Mouse (Mus musculus) embryonic facial prominence, embryonic 10.5 days (tissue): ENCODE measurements around the gene Ric8a. TPM values are rescaled to one million over a fixed set of nuclear protein-coding genes. Genes with fewer than 3 reads are reported as not detected.
A peak's percentile ranks its signal among the peaks of the same experiment; 100 is the strongest.

ENCODE experiments used
- DNase-seq: peaks from one replicate; pipeline ENCODE4 v3.0.0-alpha.2; 2017; ENCODE audit warnings: low spot score
- H3K27ac ChIP-seq: fragments of 300-500 bp; sonication (generic); replicated peaks from 2 replicates; pipeline ENCODE4 v1.5.1; 2016; ENCODE audit warnings: mild to moderate bottlenecking
- H3K27me3 ChIP-seq: fragments of 300-500 bp; sonication (generic); replicated peaks from 2 replicates; pipeline ENCODE4 v1.6.1; 2016; ENCODE audit warnings: low read depth, mild to moderate bottlenecking; ENCODE audit not compliant: poor library complexity, severe bottlenecking
- H3K36me3 ChIP-seq: fragments of 300-500 bp; sonication (generic); replicated peaks from 2 replicates; pipeline ENCODE4 v1.6.1; 2016; ENCODE audit warnings: mild to moderate bottlenecking, moderate library complexity
- H3K4me1 ChIP-seq: fragments of 300-500 bp; sonication (generic); 2 replicates; pipeline ENCODE4 v1.6.1; 2016
- H3K4me3 ChIP-seq: fragments of 300-500 bp; sonication (generic); 2 replicates; pipeline ENCODE4 v1.5.1; 2016; ENCODE audit warnings: mild to moderate bottlenecking, moderate library complexity
- H3K9me3 ChIP-seq: fragments of 300-500 bp; sonication (generic); 2 replicates; pipeline ENCODE4 v1.6.1; 2016; ENCODE audit warnings: mild to moderate bottlenecking
- WGBS: fragments of 180-500 bp; shearing (Covaris S2); methylation state at CpG from one replicate; pipeline ENCODE4 v1.1.7; 2016; 5-methylcytosine and 5-hydroxymethylcytosine counted together
- polyA plus RNA-seq: library from polyadenylated mRNA; unstranded; fragments of >200 nt; fragmentation: Nextera tagmentation; extraction: Ambion mirVana; gene quantifications from 2 replicates; pipeline ENCODE4 v1.2.1, GENCODE M21; 2016

The Ric8a gene
- polyA plus RNA-seq, 1 experiment from 2014 or later = 57.7 TPM

- peaks cover 15% of the 10 kb centered on the region for H3K27me3 ChIP-seq
- H3K4me3 ChIP-seq = no peak overlapping the region
- H3K9me3 ChIP-seq = no peaks in the 10 kb centered on the region
- no peak for DNase-seq
- WGBS = 77% methylated on average over 2 of the region's 2 CpGs
- peaks cover 9% of the 10 kb centered on the region; the same call in 1 of the 2 replicates for H3K4me1 ChIP-seq
- no peak overlapping the region for H3K27ac ChIP-seq
- H3K36me3 ChIP-seq = no peaks in the 10 kb centered on the region
These were observed 21.0 kb upstream of the Ric8a start for GRCm38 (mm10) chr7:140835758-140836087.

- no peaks in the 10 kb centered on the region for H3K9me3 ChIP-seq
- WGBS = 85% methylated on average over 9 of the region's 9 CpGs
- no peak overlapping the region for H3K27ac ChIP-seq
- no peaks in the 10 kb centered on the region for H3K36me3 ChIP-seq
- no peak for DNase-seq
- peaks cover 23% of the 10 kb centered on the region for H3K27me3 ChIP-seq
- peaks cover 9% of the 10 kb centered on the region; the same call in 1 of the 2 replicates for H3K4me1 ChIP-seq
- no peak overlapping the region for H3K4me3 ChIP-seq
These were observed 20.3 kb upstream of the Ric8a start for GRCm38 (mm10) chr7:140836243-140837115.

- Histone ChIP-seq H3K27me3 (peaks cover 48% of the 10 kb centered on the region), H3K9me3 (no peaks in the 10 kb centered on the region), H3K36me3 (no peaks in the 10 kb centered on the region), H3K27ac (no peak overlapping the region), H3K4me1 (peaks cover 9% of the 10 kb centered on the region; the same call in 1 of the 2 replicates), H3K4me3 (no peak overlapping the region)
- DNase-seq = no peak
- WGBS = 65% methylated on average over 5 of the region's 5 CpGs
These were observed 17.2 kb upstream of the Ric8a start for GRCm38 (mm10) chr7:140839556-140839955.

- Histone ChIP-seq H3K36me3 (no peaks in the 10 kb centered on the region), H3K4me1 (peaks cover 10% of the 10 kb centered on the region), H3K27me3 (peaks cover 53% of the 10 kb centered on the region), H3K27ac (no peak overlapping the region), H3K9me3 (no peaks in the 10 kb centered on the region), H3K4me3 (no peak overlapping the region)
- 37% methylated on average over 19 of the region's 19 CpGs for WGBS
- no peak for DNase-seq
These were observed 15.7 kb upstream of the Ric8a start for GRCm38 (mm10) chr7:140840750-140841735.

GRCm38 (mm10) chr7:140843806-140844205 lies 13.0 kb upstream of the Ric8a start:
- 78% methylated on average over 7 of the region's 7 CpGs for WGBS
- Histone ChIP-seq H3K27ac (no peak overlapping the region), H3K4me1 (peaks cover 10% of the 10 kb centered on the region), H3K9me3 (no peaks in the 10 kb centered on the region), H3K4me3 (no peak overlapping the region), H3K27me3 (peaks cover 53% of the 10 kb centered on the region), H3K36me3 (no peaks in the 10 kb centered on the region)
- DNase-seq = no peak

GRCm38 (mm10) chr7:140844905-140845665 lies 11.7 kb upstream of the Ric8a start, which contains the start of gene Scgb1c1:
TSS of gene Scgb1c1 (plus strand) at chr7:140845547.
- H3K4me1 ChIP-seq = peaks cover 10% of the 10 kb centered on the region
- H3K4me3 ChIP-seq = no peak within 1 kb of the TSS
- DNase-seq = peak; percentile 90
- WGBS = 34% methylated on average over 14 of the region's 14 CpGs
- no peaks in the 10 kb centered on the region for H3K36me3 ChIP-seq
- no peaks in the 10 kb centered on the region for H3K9me3 ChIP-seq
- no peak within 1 kb of the TSS for H3K27ac ChIP-seq
- H3K27me3 ChIP-seq = peaks cover 44% of the 10 kb centered on the region

- Histone ChIP-seq H3K4me3 (no peak overlapping the region), H3K27ac (no peak overlapping the region), H3K9me3 (no peaks in the 10 kb centered on the region), H3K27me3 (peaks cover 38% of the 10 kb centered on the region), H3K4me1 (peaks cover 10% of the 10 kb centered on the region), H3K36me3 (no peaks in the 10 kb centered on the region)
- 54% methylated on average over 4 of the region's 4 CpGs for WGBS
- no peak for DNase-seq
These were observed 11.1 kb upstream of the Ric8a start for GRCm38 (mm10) chr7:140845683-140846082.

- no peak overlapping the region for H3K4me3 ChIP-seq
- DNase-seq = no peak
- H3K4me1 ChIP-seq = peaks cover 10% of the 10 kb centered on the region
- H3K27me3 ChIP-seq = peaks cover 28% of the 10 kb centered on the region
- no peak overlapping the region for H3K27ac ChIP-seq
- H3K9me3 ChIP-seq = no peaks in the 10 kb centered on the region
- peaks cover 4% of the 10 kb centered on the region for H3K36me3 ChIP-seq
- WGBS = 85% methylated on average over 10 of the region's 10 CpGs
These were observed 10.1 kb upstream of the Ric8a start for GRCm38 (mm10) chr7:140846676-140847075.

GRCm38 (mm10) chr7:140847755-140848580 lies 8.8 kb upstream of the Ric8a start, which contains the start of gene Odf3:
TSS of gene Odf3 (plus strand) at chr7:140847805.
- H3K4me3 ChIP-seq = no peak within 1 kb of the TSS
- H3K36me3 ChIP-seq = peaks cover 17% of the 10 kb centered on the region
- no peak within 1 kb of the TSS for H3K27ac ChIP-seq
- H3K27me3 ChIP-seq = peaks cover 16% of the 10 kb centered on the region; the same call in 1 of the 2 replicates
- H3K9me3 ChIP-seq = no peaks in the 10 kb centered on the region
- DNase-seq = no peak
- H3K4me1 ChIP-seq = peaks cover 10% of the 10 kb centered on the region
- 72% methylated on average over 11 of the region's 11 CpGs for WGBS

GRCm38 (mm10) chr7:140848591-140848990 lies 8.2 kb upstream of the Ric8a start:
- Histone ChIP-seq H3K27ac (no peak overlapping the region), H3K4me3 (no peak overlapping the region), H3K9me3 (no peaks in the 10 kb centered on the region), H3K36me3 (peaks cover 24% of the 10 kb centered on the region), H3K27me3 (peaks cover 10% of the 10 kb centered on the region; the same call in 1 of the 2 replicates), H3K4me1 (peaks cover 10% of the 10 kb centered on the region)
- 94% methylated on average over 10 of the region's 10 CpGs for WGBS
- no peak for DNase-seq

GRCm38 (mm10) chr7:140851916-140852315 lies 4.8 kb upstream of the Ric8a start:
- Histone ChIP-seq H3K27ac (no peak overlapping the region), H3K36me3 (peaks cover 37% of the 10 kb centered on the region), H3K27me3 (no peaks in the 10 kb centered on the region), H3K4me1 (peaks cover 15% of the 10 kb centered on the region), H3K4me3 (no peak overlapping the region), H3K9me3 (no peaks in the 10 kb centered on the region)
- DNase-seq = no peak
- WGBS = 97% methylated on average over 4 of the region's 4 CpGs
